Mouse (Mus musculus) spleen, embryonic (tissue): ENCODE measurements around the gene Btbd16.

Source experiments
- CTCF ChIA-PET: fragments of 350-600 bp; sonication (Branson Sonifier 250); formaldehyde crosslinking; loops from one replicate; lab custom pipeline; 2022; lab: Charles Lee

Gene Btbd16

DNA sequence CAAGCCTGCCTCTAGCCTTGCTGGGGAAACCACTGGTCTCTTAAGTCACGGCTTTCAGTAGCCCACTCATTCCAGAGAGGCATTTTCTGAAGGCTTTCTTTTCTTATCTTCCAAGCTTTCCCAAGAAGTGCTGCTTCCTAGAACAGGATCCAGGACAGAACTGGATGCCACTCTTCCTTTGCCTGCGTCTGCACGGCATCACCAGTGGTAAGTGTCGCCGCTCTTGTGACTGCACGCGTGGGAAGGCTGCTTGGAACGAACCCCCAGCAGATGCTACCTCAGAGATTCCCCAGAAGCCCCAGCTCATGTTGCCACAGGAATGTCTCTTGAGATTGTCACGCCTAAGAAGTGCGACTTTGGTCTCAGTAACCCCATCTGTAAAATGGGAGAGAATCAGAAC is 41.7 kb downstream of the Btbd16 start:
- CTCF ChIA-PET, result no interaction called here

DNA sequence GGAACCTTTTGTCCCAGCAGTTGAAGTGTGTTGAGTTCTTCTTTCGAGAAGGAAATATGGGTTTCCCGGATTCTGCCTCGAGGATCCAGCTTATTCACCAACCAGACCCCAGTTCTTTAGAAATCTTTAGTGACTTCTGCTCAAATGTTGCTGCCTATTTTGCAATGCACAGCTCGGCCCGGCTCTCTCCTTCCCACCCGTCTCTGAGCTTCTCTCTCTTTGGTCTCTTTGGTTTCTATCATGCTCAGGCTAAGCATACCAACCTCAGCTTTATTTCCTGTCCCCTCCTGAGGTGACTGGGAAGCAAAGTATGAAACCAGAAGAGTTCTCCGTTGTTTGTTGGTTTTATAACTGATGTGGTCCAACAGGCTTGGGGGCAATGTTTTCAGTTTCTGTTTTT is 42.4 kb downstream of the Btbd16 start:
- CTCF ChIA-PET, result no interaction called here

DNA sequence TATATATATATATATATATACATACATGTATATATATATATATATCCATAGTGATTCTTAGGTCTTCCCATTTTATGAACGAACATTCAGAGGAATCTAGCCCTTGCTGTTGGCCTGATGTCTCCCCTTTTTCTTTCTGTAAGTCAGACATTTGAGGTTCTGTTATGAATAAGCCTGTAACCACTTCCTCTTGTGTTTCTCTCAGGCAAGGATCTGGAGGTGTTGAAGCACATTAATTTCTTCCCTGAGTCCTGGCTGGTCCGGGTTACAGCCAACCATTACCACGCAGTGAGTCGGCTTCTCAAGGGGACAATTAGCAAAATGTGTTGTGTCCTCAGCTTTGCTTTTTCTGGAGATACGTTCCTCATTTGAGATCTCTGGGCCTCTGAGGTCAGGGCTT is 44.9 kb downstream of the Btbd16 start:
- CTCF ChIA-PET, result no interaction called here

DNA sequence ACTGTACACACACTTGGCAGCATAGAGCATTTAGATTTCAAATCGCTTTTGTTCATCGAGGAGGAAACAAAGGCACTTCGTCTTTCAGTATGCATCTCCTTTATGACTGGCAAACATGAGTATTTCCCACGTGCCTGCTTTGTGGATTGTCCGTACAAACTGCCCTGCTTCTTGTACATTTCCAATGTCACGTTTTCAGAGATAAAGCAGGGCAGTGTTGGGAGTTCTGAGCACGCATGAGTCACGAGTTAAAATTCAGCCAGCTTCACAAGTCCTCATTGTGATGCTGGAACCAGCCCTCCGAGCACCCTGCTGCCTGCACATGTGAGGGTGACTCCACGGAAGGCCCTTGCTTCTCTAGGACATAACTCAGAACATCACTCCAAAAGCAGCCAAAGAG is 45.8 kb downstream of the Btbd16 start:
- CTCF ChIA-PET, result interaction anchor here (0.6 kb wide), 1 partner anchor 92 kb away, joined by 3 read pairs; no protein-coding TSS in a partner anchor

DNA sequence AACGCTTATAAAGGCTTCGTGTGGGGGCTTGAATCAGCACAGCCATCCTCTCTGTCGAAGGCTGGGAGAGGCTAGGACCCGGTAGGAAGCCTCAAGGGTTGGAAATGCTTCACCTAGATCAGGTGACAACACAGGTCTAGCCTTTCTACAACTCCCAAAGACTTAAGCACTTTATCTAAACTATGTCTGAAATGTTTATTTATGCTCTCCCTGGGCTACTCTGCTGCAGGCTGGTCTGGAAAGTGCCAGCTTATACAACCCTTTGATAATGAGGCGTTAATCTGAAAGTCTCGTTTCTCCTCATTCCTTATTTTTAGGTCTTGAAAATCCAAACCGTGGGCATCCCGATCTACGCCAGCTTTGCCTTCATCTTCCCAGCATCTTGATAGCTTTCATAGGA is 50.1 kb downstream of the Btbd16 start:
- CTCF ChIA-PET, result no interaction called here

DNA sequence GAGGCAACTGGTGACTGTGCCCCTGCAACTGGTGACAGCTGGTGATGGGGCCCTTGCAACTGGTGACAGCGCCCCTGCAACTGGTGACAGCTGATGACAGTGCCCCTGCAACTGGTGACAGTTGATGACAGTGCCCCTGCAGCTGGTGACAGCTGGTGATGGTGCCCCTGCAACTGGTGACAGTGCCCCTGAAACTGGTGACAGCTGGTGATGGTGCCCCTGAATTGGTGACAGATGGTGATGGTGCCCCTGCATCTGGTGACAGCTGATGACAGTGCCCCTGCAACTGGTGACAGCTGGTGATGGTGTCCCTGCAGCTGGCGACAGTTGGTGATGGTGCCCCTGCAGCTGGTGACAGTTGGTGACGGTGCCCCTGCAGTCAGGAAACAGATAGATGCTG is 52.5 kb downstream of the Btbd16 start:
- CTCF ChIA-PET, result no interaction called here

DNA sequence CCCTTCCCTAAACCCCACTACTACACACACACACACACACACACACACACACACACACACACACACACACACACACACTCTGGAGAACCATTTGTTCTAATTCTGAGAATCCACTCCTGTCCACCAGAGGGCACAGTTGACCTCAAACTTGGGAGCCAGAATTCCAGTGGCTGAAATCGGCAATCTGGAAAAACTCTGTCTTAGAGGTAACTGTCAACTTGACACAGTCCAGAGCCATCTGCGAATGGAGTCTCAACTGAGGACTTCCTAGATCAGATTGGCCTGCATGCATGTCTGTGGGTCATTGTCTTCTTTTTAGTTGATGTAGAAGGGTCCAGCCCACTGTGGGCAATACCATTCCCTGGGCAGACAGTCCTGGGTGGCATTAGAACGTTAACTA is 53.6 kb downstream of the Btbd16 start:
- CTCF ChIA-PET, result no interaction called here

DNA sequence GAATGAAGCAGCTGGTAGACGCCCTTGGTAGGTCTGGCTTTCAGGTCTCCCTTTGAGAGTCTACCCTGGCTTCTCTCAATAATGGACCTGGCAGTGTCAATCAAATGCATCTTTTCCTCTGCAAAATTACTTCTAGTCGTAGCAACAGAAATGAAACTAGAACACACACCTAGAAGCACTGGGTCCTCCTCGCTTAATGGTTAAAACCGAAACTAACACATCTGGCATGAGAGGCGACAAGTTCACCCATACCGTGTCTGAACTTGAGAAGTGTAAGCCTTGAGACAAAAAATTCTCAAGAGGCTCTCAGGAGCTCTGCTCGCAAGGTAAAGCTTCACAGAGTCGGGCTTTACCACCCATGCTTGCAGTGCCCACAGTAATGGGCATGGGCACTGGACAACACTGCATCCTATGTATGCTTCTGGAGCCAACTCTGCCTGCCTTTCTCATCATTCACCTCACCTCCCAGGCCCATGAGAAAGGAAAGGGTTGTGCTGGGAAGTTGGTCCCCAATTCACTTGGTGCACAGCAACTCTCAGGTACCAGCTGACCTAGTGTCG is 54.1 kb downstream of the Btbd16 start:
- CTCF ChIA-PET, result no interaction called here

DNA sequence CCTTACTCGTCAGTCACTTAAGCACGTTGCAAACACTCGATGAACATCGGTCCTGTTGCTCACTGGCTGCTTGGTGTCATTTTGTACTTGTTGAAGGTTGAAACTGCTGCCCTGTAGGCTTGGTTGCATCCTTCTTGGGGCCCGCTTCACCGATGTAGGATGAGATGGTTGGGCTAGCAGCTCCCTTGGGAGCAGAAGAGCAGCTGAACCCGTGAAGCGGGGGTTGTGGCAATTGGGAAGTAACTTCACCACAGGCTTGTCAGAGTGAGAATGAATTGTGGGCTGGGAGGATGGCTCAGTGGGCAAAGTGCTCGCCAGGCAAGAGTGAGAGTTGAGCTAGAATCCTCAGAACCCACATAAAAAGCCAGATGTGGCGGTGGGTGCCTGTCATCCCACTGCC is 54.6 kb downstream of the Btbd16 start:
- CTCF ChIA-PET, result no interaction called here

DNA sequence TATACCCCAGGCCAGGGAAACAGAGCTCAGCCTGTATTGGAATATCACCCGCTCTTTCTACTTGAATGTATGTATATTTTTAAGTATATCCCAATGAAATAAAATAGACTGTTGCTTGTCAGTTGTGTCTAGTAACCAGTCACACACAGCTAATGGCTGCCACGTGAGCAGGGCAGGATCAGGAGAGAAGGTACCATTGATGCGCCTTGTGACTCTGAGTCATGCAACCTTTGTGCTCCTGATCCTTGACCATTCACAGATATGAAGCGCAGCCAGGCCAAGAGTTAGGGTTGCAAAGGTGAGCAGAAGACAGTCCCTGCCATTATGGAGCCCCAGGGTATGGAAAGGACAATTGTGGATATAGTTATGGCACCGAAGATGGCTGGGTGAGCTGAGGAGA is 57.7 kb downstream of the Btbd16 start:
- CTCF ChIA-PET, result no interaction called here

DNA sequence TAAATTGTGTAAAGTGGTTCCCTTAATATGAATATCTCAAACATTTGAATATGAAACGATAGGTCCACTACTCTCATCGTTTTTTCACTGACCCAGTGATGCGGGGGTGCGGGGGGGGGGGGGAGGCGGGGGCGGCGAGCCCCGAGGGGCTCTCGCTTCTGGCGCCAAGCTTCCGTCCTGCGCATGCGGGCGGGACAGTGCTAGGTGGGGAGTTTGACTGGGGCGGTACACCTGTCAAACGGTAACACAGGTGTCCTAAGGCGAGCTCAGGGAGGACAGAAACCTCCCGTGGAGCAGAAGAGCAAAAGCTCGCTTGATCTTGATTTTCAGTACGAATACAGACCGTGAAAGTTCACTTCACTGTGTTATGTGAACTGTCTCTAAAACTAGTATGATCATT is 60.4 kb downstream of the Btbd16 start:
- CTCF ChIA-PET, result interaction anchor here (0.5 to 0.7 kb wide), 4 partner anchors 13 to 663 kb away, joined by 4 to 8 read pairs (median 6); no protein-coding TSS in a partner anchor

DNA sequence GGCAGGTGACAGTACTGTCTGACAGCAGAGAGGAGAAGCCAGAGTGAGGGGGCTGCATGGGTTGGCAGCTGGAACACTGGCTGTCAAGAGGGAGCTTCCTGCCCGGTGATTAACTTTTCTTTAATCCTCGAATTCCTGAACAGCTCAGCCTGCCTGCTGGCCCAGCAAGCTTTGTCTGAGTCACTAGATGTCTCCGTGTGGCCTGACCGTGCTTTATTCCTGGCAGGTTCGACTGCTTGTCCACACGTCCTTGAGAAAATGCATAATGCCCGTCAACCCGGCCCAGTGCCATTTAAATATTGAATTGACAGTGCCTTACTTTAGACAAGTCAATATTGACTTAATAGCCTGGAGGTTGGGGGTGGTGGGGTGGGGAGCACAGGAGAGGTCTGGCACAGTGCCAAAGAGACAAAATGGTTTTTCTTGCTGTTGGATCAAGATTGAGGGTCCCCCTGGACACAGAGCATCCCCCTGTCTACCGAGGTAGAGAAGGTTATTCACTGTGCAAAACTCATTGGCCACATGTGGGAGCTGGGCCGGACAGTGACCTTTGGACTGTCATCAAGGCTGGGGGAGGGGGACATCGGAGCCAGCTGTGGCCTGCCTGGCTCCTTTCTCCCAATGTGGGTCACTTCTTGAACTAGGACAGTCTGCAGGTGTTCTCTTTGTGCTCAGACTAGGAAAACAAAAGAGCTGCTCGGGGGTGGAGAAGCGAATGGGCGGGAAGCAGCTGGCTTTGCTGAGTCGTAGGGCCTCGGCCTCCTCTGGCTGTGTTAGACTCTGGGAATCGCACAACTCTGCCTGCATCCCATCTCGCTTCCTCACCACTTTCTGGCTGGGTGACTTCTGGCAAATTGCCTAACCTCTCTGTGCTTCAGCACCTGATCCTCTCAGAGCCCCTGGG is 61.3 kb downstream of the Btbd16 start:
- CTCF ChIA-PET, result interaction anchor here (0.5 to 0.6 kb wide), 2 partner anchors 14 to 35 kb away, joined by 6 read pairs; no protein-coding TSS in a partner anchor

DNA sequence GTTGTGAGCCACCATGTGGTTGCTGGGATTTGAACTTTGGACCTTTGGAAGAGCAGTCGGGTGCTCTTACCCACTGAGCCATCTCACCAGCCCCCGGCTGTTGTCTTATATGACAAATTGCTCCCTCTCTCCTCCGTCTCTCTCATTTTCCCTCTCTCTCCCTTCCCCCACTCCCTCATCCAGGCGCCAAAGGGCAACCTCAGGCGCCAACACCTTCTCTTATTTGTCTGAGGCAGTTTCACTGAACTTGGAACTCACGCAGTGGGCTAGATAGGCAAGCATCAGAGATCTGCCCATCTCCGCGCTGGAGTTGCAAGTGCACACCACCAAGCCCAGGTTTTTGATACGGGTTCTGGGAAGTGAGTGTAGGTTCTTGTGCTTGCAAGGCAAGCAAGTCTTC is 62.2 kb downstream of the Btbd16 start:
- CTCF ChIA-PET, result interaction anchor here (0.6 kb wide), 1 partner anchor 35 kb away, joined by 6 read pairs; no protein-coding TSS in a partner anchor

DNA sequence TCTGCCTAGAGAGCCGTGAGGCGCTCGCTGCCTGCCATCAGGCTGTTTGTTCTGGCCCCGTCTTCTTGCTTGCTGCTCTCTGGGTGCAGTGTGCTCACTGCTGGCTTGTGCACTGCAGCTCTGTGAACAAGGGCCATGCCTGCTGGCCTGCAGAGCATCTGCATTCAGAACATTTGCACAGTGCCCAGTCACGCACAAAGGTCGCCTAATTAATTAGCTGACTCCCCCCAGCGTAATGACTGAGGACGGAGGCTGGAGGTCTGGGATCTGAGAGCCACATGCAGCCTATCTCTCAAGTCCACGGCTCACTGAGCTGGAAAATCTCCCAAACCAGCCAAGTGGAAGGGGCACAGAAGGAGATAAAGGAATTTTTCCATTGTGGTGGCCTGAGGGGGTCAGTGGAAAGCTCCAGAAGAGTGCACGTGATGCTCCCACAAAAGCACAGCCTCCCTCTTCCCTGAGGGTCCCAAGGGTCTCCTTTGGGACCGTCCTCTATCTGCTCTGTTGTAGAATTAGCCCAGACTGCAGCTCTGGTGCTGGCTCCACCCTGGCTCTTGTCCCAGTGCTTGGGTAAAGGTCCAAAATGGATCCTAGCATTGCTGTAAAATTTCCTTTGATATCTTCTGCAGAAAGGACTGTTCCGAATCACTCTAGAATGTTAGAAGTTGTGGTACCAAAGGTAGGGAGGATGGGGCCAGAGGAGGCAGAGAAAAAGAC is 64.2 kb downstream of the Btbd16 start:
- CTCF ChIA-PET, result no interaction called here

DNA sequence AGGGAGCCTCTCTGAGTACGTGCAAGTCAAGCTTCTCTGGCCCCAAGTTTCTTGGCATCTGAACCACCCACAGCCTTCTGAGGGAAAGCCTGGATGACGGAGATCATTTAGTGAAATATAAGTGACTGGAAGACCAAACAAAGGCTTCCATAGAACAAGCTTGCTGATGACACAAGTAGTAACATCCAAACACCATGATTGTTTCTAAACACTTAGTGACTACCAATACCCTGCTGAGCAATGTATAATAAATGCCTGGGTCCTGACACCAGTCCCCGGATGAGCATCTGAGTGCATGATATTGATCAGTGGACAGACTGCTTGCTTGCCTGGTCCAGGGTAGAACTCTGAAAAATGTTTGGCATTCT is 64.8 kb downstream of the Btbd16 start:
- CTCF ChIA-PET, result no interaction called here

DNA sequence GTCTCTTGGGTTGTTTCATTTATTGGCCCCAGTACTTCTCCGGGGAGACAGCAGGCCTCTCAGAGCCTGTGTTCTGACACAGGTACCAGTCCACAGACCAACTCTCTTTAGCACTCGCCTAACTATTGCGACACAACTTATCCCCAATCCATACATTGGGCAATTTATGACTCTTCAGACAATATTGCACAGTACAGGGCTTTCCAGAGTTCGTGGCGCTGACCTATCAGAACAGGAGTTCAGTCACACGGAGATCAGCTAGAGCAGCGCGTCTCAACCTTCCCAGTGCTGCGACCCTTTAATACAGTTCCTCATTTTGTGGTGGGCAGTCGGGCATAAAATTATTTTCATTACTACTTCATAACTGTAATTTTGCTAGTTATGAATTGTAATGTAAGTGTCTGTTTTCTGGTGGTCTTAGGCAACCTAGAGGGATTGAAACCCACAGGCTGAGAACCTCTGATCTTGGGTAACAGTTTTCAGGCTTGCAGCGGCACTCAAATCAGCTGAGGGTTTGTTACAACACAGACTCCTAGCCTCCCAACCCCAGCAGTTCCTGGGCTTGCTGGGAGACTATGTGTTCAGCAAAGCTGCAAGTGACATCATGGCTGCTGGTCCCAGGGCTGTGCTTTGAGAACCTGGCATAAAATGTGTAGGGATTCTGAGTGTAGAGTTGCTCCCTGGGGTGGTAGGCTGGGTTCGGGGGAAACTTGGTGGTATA is 65.7 kb downstream of the Btbd16 start:
- CTCF ChIA-PET, result no interaction called here

DNA sequence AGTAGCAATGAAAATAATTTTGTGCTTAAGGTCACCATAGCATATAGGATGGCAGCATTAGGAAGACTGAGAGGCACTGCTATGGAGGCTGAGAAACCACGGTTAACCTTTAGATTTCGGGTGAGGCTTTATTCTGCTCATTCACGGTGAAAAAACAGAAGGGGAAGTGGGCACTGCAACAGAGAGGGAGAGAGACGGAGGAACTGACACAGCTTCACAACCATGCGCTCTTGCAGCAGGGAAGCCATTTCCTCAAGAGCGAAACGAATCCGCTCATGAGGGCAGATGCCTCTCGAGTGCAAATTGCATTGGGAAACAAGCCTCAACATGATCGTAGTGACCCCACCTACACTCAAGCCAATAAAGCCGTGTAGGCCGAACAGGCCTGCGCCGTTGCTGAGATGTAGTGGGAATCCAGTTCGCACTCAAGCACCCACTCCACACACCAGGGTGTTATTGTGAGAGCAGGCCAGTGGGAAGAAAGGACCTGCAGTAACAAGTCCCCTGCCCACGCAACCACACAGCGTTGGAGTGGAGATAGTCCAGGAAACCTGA is 73.4 kb downstream of the Btbd16 start:
- CTCF ChIA-PET, result no interaction called here

DNA sequence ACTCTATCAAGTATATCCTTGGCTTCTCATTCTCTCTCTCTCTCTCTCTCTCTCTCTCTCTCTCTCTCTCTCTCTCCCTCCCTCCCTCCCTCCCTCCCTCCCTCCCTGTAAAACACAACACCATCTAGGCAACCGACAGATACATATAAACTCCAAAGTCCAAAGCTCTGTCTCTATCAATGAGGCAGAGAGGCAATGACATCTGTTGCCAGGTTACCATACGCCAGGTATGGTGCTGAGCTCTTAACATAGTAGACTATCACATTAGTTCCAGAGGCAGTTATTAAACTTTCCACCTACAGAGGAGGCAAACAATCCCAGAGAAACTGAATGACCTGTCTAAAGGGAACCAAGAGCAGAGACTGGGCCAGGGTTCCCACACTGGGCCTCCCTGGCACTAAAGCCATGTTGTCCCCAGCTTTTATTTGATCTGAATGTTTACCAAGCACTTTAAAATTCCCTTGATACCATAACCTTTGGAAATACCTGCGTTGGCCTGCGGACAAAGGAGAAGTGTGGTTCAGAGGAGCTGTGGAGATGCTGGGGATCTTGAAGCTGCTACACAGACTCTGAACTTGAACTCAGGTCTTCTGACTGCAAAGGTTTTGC is 80.9 kb downstream of the Btbd16 start:
- CTCF ChIA-PET, result no interaction called here

DNA sequence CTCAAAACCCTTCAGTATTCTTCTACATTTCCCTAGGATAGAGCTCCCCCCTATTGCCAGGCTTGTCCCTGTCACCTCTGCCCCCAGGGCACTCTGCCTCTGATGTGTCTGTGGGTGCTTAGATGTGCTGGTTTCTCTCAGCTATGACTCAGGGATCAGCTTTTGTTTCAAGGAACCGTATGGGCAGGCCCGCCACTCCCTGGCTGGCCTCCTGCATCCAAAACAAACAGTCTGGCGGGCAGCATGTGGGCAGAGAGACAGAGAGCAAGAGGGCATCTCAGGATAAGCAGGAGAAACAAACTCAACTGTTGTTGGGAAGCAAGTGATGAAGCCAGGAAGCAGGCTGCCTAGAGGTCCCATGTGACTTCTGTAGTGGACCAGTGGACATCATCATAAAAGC is 81.8 kb downstream of the Btbd16 start:
- CTCF ChIA-PET, result no interaction called here

DNA sequence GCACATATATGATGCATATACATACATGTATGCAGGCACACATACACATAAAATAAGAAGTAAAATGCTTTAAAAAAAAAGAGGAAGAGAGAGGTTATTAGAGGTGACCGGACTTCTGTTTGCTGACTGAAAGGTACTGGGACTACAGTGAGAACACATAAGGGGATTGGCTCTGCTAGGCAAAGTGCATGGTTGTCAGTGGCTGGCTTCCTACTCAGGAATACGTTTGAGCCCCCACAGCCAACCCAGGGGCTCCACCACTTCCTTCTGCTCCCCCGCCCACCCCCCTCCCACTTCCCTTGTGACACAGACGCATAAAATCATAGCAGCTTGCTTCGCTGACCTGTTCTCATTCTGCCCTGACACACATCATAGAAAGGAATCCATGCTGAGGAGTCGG is 84.1 kb downstream of the Btbd16 start:
- CTCF ChIA-PET, result no interaction called here

DNA sequence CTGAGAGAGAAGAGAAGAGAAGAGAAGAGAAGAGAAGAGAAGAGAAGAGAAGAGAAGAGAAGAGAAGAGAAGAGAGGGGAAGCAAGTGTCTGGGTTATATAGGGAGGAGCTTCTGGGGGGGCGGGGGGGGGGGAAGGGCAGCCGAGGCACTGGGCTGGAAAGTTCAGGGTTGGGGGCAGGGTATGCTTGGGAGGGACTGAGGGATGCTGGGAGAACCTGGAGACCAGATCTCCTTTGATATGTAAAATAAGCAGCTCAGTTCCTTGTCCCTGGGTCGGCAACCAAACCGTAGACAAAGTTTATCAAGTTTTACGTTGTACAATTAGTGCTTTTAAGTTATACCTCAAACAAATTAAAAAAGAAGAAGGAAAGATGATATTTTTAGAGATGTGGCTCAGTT is 86.1 kb downstream of the Btbd16 start:
- CTCF ChIA-PET, result interaction anchor here (0.7 kb wide), 1 partner anchor 94 kb away, joined by 4 read pairs; no protein-coding TSS in a partner anchor
